Mouse (Mus musculus) thymus, postnatal 10 days (tissue): Measurements from ENCODE around the gene Rps13.

Experiments used
- DNase-seq, 2 experiments: peaks; one replicate each; pipeline ENCODE4 v3.0.0; 2021; ENCODE audit warnings: low spot score in 2 of 2

Gene Rps13

DNA sequence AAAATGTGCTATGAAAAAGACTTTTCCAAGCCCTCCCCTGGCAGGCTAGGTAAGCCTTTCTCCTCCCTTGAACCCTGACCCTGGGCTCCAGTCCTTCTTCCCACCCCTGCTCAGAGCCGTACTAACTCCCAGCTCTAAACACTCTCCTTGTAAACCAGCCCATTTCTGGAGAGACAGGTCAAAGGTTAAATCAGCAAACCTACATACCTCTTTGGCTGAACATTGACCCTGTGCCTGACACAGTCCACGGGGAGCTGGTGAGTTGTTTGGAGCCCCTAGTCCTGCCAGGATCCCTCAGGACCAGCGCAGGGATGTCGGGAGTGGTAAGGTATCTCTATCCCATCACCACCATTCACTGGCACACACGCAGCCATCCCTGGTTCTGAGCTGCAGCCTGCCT lies 41.6 kb downstream of the Rps13 start:
- no peak for DNase-seq

DNA sequence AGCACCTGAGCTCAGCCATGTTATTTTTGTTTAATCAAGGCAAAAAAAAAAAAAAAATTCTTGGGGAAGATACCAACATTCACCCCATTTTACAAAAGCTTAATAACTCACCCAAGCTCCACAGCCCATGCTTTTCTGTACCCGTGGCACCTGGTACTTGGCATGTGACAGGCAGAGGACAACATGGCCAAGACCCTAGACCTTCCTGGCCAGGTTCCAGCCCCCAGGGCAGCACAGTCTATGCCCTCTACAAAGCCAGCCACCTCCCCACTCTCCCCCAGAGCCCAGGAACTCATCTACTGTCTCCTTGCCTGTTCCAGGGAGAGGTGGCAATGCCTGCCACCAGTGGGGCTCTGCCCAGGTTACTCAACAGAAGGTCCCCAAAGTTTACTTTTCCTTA lies 43.4 kb downstream of the Rps13 start:
- no peak for DNase-seq

DNA sequence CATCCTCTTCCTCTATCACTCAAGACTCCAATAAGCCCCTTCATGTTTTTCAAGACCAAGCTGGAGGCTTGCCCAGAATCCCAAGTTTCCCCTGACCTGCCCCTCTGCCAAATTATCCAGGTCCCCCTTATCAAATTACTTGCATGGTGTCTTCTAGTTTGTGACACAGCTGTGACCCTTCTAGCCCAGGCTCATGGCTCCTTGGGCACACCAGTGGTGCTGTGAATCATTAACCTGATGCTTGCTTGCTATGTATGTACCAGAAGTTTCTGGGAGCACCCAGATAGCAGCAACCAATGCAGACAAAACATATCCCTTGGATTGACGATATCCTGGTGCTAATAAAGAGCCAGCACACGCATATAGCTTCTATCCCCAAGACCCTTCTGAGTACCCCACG lies 45.0 kb downstream of the Rps13 start:
- no peak for DNase-seq

DNA sequence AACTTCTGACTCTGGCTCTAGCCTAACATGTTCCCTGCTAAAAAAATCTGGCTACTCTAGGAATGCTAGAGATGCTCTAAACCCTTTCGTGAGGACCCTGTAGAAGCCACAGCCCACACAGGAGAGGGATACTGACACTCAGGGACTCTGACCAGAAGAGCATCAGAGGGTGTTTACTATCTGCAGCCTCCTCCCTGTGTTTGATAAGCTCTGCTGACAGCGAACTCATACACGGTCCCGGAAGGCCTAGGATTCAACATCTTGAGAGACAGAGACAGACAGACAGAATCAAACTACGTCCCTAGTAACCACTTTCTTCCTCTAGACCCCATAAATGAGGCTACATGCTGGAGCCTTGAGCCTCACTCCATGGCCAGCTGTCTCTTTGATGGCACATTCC lies 46.0 kb downstream of the Rps13 start:
- DNase-seq: no peak

DNA sequence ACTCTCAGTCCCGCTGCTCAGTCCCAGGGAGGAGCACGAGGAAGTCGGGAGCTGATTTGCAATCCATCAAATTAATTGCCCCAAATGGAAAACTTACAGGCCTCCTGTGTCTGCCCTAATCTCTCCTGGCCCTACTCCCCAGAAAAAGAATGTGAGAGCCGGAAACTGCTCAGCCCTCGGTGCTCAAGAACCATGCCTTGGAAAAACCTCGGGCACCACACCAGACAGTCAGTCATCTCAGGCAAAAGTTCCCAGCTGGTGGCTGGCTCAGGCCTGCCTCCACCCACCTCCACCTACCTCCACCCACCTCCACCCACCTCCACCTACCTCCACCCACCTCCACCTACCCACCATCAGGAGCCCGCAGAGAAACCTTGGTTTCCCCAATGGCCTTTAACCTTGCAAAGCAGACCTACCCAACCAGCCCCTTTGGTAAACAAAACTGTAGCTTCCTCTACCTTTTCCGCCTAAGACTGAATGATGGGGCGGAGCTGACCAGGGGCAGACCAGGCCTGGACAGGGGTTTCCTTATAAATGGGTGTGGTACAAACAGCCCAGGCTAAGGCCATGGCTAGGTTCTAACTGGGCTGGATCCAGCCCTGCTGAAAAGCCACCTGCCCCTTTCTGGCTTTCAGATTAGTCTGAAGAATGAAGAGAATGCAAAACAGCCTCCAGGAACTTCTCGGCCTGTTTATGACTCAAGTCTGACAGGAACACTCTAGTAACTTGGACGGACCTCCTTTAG lies 47.2 kb downstream of the Rps13 start:
- DNase-seq: no peak

DNA sequence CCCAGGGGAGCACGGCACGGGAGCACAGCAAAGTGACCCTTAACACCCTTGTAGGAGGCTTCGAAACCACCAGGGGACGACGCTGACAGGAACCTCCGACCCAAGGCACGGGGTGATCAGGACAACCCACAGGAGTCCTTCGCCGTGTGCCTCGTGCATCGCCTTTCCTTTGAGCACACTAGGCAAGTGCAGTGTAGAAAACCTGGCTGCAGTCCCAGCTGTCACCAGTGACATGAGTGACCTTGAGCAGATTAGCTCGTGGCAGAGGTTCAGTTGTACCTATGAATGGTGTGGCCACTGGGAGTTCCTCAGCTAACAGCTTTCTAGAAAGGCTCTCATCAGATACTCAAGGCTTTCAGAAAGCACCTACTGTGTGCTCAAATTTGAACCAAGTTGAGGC lies 47.8 kb downstream of the Rps13 start:
- no peak for DNase-seq

DNA sequence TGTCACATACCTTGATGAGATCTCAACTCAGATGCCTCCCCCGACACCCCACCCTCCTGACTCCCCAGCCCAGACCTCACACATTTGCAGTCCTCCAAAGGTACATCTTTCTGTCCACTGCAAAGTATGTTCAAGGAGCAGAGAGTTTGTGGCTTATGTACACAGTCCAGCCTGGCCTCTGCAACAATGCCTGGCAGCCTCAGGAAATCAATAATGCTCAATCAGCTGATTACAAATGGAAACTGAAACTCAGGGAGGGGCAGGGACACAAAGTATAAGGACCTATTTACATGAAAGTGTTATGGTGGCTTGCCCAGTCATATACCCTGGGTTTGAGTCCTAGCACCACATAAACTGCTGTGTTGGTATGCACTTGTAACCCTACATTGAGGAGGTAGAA lies 48.8 kb downstream of the Rps13 start:
- no peak for DNase-seq

DNA sequence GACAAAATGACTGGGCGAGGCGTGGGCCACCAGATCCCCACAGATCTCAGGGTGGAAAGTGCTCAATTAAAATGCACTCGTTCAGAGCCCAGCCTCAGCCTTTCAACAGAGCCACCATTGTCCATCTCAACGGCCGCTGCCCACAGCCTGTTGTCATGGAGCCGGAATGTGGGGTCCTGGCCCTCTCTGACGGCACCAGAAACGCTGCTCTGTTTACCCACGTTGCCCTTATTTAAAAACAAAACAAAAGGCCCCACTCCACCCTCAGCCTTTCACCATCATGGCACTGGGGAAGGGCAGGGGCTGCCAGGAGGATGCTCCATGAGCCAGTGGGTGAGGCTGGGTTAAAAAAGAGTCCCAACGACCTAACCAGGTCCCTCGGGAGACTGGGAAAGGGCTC lies 51.2 kb downstream of the Rps13 start:
- DNase-seq: no peak
